Mouse (Mus musculus): ENCODE results near the gene Has1.
A peak's percentile ranks its signal among the peaks of the same experiment; 100 is the strongest.

The Has1 gene

DNA sequence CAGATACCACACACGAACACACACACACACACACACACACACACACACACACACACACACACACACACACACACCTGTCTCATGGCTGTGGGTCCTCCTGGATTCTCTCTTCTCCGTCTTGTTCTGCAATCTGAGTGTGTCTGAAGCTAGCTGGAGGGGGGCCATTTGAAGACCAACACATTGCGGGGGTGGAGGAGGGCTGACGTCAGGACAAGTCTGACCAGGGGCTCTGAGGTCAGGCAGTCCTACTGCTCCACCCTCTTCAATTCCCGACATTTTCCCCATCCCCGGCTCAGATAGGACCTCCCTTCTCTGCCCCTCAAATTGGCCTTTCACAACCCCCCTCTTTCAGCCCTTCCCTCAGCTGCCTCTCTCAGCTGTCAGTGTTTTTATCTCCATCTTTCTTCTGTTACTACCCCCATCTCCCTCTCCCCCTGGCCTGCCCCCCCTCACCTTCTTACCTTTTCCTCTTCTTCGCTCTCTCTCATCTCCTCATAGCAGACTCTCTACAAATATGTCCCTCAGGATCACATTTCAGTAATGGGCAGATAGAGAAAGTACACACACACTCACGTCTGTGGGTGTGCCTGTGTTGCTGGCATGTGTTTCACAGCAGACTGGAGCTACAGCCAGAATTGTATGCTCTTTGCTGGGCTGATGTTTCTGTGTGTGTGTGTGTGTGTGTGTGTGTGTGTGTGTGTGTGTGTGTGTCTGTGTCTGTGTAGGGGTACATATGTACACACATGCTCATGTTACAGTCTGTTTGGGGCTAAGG, at the start of gene Has1:
TSS of gene Has1 (minus strand) at position 142 of the 775 bp plus-strand sequence.
- DNase-seq (ENCODE audit: low spot score in 2 of 2) = no peak

DNA sequence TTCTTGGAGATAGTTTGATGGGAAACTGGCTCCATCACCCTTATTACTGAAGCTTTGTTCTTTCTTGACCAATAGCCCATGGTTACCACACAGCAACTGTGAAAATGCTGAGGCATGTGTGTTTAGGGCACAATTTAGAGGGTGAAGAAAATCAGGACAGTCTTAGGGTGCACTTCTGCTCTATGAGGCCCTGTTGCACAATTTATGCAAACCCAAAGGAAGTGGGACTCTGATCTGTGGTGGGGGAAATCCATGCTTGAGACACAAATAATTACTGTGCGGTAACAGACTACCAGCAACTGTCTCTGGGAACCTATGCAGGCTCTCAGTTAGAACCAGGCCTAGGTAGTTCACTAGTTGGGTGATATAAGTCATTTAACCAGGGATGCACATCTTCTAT, 45.8 kb upstream of the Has1 start:
- no peak for DNase-seq (ENCODE audit: low spot score in 2 of 2)

DNA sequence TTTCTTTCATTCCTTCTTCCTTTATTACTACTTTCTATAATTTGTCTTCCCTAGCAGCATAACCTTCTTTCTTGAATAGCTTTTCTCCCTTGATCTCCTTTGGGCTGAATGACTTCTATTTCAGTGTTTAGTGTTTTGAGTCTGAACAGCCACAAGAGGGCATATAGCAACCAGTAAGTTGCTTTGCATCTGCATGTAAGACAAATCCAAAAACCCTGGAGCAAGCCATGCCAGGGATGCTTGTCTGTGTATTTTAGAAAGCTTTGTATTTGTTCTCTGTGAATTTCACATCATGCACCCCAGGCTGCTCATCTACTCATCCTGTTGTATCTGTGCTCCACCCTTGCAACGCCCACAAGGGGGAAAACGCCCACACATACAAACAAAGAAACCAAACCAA, 44.3 kb upstream of the Has1 start:
- DNase-seq (ENCODE audit: low spot score in 2 of 2) = no peak

DNA sequence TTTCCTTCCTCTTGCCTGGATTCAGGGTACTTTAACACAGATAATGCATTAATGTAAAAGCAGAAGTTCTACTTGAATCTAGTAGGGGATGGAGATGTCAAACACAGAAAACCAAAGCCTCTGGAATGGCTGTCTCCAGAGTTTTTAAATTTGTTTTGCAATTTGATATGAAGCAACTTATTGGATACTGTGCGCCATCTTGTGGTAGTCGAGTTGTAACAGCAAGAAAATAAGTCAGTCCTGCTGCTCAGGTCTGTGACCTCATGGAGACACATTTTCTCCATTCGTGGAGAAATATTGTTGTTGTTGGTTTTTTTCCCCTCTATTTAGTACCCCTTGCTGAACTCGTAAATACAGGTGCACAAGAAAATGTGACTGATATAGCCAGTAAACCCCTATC, 41.0 kb upstream of the Has1 start:
- DNase-seq (ENCODE audit: low spot score in 2 of 2) = peak in 1 of 2 experiments; percentile 15

DNA sequence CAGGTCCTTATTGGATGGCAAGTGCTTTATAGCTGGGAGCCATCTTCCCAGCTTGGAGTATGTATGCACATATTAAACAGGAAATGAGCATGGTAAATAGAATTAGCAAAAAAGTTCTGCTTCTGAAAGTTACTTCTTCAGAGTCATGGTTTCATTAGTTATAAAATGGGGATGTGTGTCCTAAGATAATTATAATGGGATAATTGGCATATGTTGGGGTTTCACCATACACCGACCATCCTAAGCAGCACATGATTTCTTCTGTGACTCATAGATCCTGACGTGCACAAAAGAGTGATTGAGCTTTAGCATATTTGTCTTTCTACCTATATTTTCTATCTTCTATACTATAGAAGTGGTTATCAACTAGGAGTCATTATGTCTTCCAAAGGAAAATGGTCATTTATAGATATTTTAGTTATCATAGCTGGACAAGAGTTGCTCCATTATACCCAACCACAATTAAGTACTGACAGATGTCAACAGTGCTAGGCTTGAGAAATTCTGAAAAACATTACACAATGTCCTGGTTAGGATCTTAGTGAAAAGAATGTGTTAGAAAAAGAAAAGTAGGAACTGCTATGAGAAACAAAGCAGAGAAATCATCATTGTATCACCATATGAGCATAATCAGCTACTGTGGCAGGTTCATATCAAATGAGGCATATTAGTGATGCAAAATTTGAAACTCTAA, 34.9 kb upstream of the Has1 start:
- DNase-seq (ENCODE audit: low spot score in 2 of 2) = no peak

DNA sequence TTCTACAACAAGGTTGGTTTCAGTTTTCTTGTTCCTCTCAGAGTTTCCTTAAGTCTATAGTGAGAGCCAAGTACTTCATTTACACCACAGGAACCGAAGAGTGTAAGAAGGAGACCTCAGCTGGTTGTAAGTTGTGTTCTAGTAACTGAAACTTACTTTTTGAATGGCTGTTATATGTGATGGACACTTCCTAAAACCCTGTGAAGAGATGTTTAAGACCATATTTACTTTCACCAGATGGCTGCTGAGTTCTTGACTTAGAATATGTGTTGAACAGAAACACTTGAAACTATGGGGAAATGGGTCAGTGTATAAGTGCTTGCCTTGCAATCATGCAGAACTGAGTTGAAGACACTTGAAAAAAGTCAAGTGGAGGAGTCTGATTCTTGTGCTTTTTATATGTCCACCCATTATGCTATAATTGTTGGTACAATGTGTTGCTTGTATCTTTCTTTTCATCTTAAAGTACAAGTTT, 32.8 kb upstream of the Has1 start, which contains the start of the genes Fpr2 and Fpr3:
TSS of gene Fpr2 (plus strand) at position 51 of the 475 bp plus-strand sequence.
TSS of gene Fpr3 (plus strand) at position 79 of the 475 bp plus-strand sequence.
- DNase-seq (ENCODE audit: low spot score in 2 of 2) = no peak

DNA sequence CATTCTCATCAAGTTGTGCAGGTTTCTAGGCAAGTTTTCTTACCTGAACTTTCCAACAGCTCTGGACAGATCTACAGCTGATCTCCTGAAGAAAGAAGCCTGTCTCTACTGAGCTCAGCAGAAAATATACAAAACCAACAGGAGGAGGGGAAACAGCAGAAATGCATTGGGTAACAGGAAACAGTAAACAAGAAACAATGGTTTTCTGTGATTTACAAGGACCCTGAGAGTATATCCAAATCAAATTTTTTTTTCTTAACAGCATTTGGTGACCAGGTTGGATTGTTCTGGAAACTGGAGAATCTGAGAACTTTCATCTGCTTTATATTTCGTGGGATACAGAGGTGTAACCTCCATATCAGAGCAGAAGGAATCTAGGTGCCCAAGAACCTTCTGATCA, 28.8 kb upstream of the Has1 start, which contains the start of gene Fpr1:
TSS of gene Fpr1 (minus strand) at position 101 of the 400 bp plus-strand sequence.
- no peak for DNase-seq (ENCODE audit: low spot score in 2 of 2)

DNA sequence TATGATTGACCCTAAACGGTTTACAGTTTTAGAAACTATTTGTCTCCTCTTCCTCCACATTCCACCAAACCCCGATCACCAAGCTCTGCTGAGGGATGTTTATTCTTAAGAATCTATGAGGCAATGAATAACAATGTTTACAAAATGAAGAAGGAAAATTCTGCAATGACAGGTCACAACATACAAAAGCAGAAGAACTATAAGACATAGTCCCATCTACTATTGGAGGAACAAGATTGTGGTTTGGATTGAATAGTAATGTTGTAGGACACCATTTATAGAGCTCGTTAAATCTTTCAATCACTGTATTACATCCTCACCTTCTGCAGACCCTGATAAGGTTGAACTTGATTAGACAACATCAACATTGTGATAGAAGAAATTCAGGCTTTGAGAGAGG, 27.7 kb upstream of the Has1 start:
- DNase-seq (ENCODE audit: low spot score in 2 of 2) = no peak

DNA sequence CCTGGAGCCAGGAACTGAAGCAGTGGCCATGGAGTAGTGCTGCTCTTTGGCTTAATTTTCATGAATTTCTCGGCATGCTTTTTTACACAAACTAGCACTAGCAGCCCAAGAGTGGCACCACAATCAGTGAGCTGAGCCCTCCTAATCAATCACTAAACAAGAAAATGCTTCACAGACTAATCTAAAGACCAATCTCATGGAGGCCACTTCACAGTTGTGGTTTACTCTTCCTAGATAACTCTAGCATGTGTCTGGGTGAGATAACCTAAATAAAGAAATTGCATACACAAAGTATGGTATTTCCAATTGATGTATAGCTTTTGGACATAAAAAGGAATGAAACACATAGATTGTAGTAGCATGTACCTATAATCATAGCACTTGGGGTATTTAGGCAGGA, 24.3 kb upstream of the Has1 start:
- no peak for DNase-seq (ENCODE audit: low spot score in 2 of 2)

DNA sequence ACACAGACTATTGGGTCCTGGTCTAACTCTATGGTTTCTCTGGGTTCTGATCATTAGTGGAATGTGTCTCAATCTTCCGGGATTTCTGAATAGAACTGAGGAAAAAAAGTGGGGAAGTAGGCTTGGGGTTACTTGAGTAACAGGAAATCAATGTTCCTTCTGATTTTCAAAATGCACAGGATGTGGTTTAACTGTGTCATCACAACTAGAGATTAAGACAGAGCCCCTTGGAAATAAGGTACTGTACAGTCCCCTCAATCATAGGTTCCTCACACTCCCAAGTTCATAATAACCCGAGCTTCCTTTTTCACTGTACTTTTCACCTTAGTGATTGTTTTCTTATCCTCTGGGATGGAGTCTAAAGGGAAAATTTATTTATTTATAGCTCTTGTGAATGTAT, 16.7 kb upstream of the Has1 start:
- no peak for DNase-seq (ENCODE audit: low spot score in 2 of 2)

DNA sequence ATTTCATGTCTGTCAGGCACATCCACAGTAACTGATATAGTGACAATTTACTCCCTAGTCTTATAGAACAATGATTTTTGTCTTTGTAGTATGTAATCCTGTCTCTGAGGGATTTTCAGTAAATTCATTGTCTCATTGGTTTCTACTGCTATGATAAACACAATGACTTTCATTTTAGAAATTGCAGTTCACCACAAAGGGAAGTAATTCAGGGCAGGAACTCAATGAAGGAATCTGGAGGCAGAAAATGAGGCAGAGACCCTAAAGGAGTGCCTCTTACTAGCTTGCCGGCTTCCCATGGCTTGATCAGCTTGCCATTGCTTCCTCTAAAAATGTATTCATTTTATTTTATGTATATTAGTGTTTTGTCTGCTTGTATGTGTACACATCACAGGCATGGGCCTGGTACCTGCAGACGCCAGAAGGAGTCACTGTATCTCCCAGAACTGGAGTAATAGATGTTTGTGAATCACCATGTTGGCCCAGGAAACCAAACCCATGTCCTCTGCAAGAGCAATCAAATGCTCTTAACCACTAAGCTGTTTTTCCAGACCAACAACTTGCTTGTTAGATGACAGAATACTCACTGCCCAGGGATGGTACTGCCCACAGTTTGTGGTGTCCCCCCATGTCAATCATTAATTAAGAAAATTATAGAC, 16.0 kb upstream of the Has1 start:
- no peak for DNase-seq (ENCODE audit: low spot score in 2 of 2)

DNA sequence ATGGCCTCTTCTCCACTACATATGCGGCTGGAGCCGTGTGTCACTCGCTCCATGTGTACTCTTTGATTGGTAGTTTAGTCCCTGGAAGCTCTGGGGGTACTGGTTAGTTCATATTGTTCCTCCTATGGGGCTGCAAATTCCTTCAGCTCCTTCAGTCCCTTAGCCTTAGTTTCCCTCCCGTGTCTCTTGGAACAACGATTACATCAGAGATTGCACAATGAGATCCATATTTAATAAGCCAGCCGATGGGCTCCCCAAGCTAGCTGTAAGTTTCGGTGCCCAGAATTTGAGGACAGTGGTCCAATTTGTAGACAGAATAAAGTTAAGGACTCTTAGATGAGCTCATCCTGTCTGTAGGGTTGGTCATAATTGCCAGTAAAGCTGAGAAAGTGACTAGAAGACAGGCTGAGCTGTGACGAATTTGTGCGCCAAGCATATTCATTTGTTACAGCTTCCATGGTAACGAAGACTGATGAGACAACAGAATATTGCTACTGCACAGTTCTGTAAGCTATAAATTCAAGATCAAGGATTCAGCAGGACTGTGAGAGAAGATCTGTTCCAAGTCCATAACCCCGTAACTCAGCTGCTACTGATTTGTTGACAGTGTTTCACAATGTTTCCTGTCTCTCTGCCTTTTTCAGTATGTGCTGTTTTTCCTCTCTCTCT, 11.9 kb upstream of the Has1 start:
- no peak for DNase-seq (ENCODE audit: low spot score in 2 of 2)

DNA sequence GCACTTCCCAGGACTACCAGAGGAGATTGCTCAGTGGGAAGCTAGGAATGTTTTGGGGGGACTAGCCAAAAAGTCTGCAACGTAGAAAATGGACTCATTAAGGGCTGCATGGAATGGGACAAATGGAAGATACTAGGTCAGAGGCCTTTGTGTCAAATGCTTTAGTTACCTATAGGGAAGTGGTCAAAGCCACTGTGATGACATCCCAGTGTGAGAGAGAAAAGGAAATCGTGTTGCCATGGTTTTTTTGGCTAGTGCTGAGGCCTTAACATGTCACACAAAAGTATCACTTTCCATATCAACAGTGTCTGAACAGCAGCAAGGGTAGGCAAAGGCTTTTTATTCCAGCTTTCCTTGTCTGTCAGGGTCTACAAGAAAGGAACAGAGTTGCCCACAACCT, 10.2 kb upstream of the Has1 start:
- DNase-seq (ENCODE audit: low spot score in 2 of 2) = no peak

DNA sequence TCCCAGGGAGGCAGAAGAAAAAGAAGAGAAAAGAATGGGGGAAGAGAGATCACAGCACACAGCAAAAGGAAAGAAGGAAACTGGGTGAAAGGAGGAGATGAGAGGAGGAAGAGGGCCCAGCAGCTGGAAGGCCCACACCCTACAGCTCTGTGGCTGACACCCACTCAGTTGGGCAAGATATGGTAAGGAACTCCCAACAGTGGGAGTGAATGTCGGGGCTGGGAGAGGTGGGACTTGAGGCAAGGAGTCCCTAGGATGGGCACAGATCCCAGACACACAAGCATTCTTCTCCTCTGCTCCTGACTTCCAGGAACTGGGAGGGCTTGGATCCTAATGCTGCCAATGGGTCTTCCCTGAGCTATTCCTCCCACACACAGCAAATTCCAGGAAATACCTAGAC, 7.4 kb upstream of the Has1 start:
- DNase-seq (ENCODE audit: low spot score in 2 of 2) = no peak

DNA sequence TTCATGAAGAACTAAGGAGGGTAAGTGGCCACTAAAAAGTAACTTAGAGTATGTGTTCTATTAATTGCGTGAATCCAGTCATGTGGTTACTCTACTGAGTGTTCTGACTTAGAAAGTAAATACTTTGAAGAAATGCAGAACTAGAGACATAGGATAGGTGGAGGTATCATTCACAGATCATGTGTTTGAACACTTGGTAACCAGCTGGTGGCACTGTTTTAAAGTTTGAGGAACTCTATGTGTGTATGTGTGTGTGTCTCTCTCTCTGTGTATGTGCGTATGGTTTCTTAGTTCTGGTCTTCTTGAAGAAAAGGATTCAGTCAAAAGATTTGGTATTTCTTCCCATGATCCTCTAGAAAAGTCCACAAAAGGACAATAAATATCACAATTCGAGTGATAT, 5.1 kb upstream of the Has1 start:
- no peak for DNase-seq (ENCODE audit: low spot score in 2 of 2)

DNA sequence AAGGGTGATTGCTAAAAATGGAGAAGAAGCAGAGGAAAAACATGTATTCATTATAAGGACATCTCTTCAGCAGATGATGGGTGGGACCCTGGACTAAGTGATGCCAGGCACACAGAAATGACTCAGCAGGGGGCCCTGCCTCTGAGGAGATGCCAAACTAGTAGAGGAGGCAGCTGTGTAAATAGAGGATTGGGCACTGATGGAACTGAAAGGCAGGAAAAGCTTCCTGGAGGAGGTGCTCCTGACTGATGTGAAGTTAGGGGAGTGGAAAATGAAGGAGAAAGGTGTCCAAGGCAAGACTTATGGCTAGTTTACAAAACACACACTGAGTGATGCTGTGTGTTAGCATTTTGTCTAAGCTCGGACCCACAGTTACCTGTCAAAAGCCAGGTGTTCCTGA, 2.4 kb upstream of the Has1 start:
- DNase-seq (ENCODE audit: low spot score in 2 of 2) = no peak

DNA sequence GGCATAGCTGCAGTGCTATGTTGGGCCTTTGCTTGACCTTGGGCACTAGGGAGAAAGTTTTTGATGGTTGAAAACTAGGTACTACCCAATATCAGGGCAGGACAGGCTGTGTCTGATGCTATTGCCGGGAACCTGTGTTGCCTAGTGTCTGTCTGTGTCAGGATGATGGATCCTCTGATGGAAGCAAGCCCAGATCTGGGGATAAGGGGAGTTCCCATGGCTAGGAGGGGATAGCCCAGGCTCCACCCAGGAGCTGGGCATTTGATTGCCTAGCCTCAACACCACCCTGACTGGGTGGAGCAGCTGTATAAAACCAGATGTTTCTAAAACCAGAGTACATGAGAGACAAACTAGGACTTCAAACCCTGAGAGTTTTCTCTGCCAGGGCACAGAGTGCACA, 1.6 kb upstream of the Has1 start:
- no peak for DNase-seq (ENCODE audit: low spot score in 2 of 2)

DNA sequence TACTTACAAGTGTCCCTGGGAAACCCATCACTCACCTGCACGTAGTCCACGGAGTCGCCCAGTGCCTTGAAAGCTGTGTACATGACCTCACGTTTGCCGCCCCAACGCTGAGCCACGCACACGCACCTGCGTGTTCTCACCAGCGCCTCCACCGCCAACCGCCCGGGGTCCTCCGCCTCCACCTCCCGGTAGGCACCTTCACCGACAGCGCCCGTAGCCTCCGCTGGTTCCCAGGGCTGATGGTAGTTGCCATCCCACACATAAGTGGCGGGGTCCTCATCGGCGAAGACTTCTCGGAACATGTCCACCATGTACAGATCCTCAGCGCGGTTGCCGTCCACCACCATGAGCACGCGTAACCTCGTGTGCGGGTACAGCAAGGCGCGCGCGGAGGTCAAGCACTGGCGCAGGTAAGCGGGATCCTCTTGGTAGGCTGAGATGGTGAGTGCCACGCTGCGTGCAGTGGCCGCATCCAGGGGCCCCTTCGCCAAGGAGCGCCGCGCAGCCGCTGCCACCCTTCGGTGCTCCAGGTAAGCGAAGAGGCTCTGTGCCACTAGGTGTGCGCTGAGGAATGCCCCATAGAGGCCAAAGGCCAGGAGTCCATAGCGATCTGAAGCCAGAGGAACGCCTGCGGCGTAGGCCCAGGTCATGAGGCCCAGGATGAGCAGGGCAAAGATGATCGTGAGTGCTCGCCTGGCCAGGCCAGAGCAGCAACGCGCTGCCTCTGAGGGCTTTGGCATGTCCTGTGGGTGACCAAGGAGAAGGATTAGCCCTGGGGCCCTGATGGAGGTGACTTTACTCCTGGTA, 4.9 kb downstream of the Has1 start:
- no peak for DNase-seq (ENCODE audit: low spot score in 2 of 2)

DNA sequence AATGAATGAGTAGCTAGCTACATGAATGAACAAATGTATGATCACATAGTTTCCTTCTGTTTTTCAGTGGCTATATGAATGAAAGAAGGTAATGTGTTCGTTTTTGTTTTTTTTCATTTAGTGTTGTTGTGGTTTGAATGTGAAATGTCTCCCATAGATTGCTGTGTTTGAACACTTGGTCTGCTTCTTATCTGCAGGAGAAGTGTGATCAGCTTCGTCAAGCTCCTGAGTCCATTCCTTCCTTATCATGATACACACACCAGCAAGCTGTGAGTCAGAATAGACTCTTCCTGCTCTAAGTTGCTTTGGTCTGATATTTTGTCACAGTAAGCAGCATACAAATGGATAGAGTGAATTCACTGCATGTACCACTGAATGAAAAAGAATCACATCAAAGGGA, 6.0 kb downstream of the Has1 start:
- DNase-seq (ENCODE audit: low spot score in 2 of 2) = no peak

DNA sequence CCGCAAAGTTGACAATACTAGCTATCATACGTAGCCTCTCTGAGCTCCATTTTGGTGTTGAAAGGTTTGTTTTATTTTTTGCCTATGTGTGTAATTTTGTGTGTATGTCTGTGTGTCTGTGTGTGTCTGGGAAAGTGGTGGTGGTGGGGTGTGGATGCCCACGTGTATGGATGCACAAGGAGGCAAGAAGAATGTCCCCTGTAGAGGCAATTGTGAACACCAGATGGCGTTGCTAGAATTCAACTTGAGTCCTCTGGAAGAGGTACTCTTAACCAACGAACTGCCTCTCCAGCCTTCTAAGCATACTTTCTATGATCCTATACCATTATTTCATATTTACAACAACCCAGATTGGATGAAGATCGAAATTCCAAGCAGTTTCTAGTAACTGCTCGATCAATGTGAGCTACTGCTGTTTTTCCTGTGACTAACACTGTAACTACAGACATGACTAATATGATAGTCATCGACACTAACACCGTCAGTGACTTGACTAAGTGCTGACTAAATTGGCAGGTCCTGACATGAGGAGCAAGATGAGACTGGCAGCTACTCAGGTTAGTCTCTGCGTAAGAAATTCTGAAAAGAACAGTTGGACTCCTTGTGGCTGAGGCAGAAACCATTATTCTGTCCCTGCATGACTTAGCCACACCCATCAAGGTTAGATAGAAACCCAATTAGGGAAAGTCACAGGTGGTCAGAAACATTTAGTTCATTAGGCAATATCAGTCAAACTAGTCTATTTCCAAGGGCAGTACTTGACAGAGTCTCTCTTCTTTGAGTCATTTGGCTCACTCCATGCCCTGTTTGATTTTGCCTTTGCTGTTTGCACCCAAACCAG, 9.6 kb downstream of the Has1 start:
- no peak for DNase-seq (ENCODE audit: low spot score in 2 of 2)
